Mouse (Mus musculus): Measurements from ENCODE around the gene Copa. TPM values are rescaled to one million over a fixed set of nuclear protein-coding genes. Genes with fewer than 3 reads are reported as not detected.

Gene Copa
- polyA plus RNA-seq, 1 experiment from 2014 or later, result 281 TPM

DNA sequence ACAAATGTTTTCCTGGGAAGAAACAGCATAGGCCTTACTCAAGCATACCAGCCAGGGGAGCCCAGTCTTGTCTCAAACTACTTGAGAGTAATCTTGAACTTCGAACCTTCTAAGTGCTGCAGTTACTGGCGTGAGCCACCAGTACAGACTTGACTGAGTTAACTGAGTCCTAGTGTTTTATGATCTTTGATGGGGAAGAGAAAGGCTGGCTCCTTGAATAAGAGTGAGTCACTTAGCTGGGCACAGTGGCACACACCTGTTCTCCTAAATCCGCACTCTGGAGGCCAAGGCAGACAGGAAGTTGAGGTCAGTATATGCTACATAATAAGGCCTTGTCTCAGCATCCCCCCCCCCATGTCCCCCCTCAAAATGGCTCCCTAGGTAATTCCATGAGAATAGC lies 72.2 kb downstream of the Copa start:
- Histone ChIP-seq H3K4me3 (no peak overlapping the region), H3K9me3 (no peaks in the 10 kb centered on the region), H3K36me3 (peaks cover 74% of the 10 kb centered on the region), H3K4me2 (replicated peaks) (no peak overlapping the region), H3K9ac (no peak overlapping the region), H3K27ac (no peak overlapping the region), H3K27me3 (no peaks in the 10 kb centered on the region), H3K4me1 (peaks cover 22% of the 10 kb centered on the region)
- WGBS, result 72% methylated on average over 3 of the region's 3 CpGs
- no peak for ATAC-seq (ENCODE audit: low FRiP score, low read depth)

DNA sequence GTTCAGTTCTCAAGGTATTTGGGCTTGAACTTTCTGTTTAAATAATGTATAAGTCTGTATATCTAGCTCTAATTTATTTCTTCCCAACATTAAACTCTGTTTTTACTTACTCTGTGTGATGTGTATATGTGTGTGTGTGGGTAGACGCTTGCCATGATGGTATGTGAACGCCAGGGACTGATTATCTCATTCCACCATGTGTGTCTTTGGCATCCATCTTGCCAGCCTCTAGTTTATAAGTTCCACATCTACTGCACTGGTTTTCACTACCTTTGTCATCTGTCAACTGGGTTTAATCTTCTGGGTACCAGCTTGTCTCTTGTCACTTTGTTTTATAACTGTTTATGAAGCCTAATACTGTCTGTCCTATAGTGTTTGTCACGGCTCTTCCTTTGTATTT lies 73.2 kb downstream of the Copa start:
- WGBS, result 91% methylated on average over 3 of the region's 3 CpGs
- peaks cover 68% of the 10 kb centered on the region for H3K36me3 ChIP-seq
- no peak overlapping the region for H3K4me3 ChIP-seq

GRCm38 (mm10) chr1:172159970-172160369 lies 77.6 kb downstream of the Copa start:
- H3K4me3 ChIP-seq, result no peak overlapping the region
- H3K27ac ChIP-seq, result no peak overlapping the region
- peaks cover 32% of the 10 kb centered on the region for H3K36me3 ChIP-seq
- no peaks in the 10 kb centered on the region for H3K27me3 ChIP-seq
- H3K4me2 ChIP-seq (replicated peaks), result no peak overlapping the region
- no peak overlapping the region for H3K9ac ChIP-seq
- H3K4me1 ChIP-seq, result no peaks in the 10 kb centered on the region
- no peaks in the 10 kb centered on the region for H3K9me3 ChIP-seq
- ATAC-seq (ENCODE audit: low FRiP score, low read depth), result no peak
- WGBS, result 86% methylated on average over 4 of the region's 4 CpGs

More for the DNA sequence above, 73.2 kb downstream of the Copa start:
- Histone ChIP-seq H3K4me1 (peaks cover 14% of the 10 kb centered on the region), H3K27ac (no peak overlapping the region), H3K4me2 (replicated peaks) (no peak overlapping the region), H3K9ac (no peak overlapping the region), H3K9me3 (no peaks in the 10 kb centered on the region), H3K27me3 (no peaks in the 10 kb centered on the region)
- no peak for ATAC-seq (ENCODE audit: low FRiP score, low read depth)

- Histone ChIP-seq H3K27ac (no peak overlapping the region), H3K36me3 (peaks cover 32% of the 10 kb centered on the region), H3K9ac (no peak overlapping the region), H3K27me3 (no peaks in the 10 kb centered on the region), H3K9me3 (no peaks in the 10 kb centered on the region), H3K4me1 (no peaks in the 10 kb centered on the region), H3K4me3 (no peak overlapping the region), H3K4me2 (replicated peaks) (no peak overlapping the region)
- ATAC-seq (ENCODE audit: low FRiP score, low read depth), result no peak
Observed at GRCm38 (mm10) chr1:172160508-172160907, 78.2 kb downstream of the Copa start.

DNA sequence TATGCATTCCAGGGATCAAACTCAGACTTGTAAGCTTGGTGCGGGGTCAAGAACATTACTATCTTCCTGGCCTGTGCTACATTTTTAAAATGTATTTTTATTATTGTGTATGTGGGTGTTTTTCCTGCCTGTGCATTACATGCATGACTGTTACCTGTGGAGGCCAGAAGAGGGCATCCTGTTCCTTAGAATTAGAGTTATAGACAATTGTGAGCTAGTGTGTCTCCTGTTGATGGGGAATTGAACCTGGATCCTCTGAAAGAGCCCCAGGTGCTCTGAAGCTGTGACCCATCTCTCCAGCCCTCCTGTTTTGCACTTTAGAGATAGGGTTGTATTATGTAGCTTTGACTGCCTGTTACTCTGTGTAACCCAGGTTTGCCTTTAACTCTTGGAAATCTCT lies 79.7 kb downstream of the Copa start:
- ATAC-seq (ENCODE audit: low FRiP score, low read depth), result no peak
- 91% methylated on average over 1 of the region's 1 CpGs for WGBS
- no peak overlapping the region for H3K4me2 ChIP-seq (replicated peaks)

GRCm38 (mm10) chr1:172162959-172163358 lies 80.6 kb downstream of the Copa start:
- 81% methylated on average over 6 of the region's 6 CpGs for WGBS
- Histone ChIP-seq H3K9me3 (no peaks in the 10 kb centered on the region), H3K4me2 (replicated peaks) (no peak overlapping the region), H3K4me3 (no peak overlapping the region), H3K9ac (no peak overlapping the region), H3K27ac (no peak overlapping the region), H3K4me1 (no peaks in the 10 kb centered on the region), H3K36me3 (peaks cover 43% of the 10 kb centered on the region), H3K27me3 (no peaks in the 10 kb centered on the region)
- no peak for ATAC-seq (ENCODE audit: low FRiP score, low read depth)

More for the DNA sequence above, 79.7 kb downstream of the Copa start:
- Histone ChIP-seq H3K27ac (no peak overlapping the region), H3K4me3 (no peak overlapping the region), H3K9me3 (no peaks in the 10 kb centered on the region), H3K4me1 (no peaks in the 10 kb centered on the region), H3K27me3 (no peaks in the 10 kb centered on the region), H3K9ac (no peak overlapping the region), H3K36me3 (peaks cover 33% of the 10 kb centered on the region)

GRCm38 (mm10) chr1:172167911-172168310 lies 85.6 kb downstream of the Copa start:
- Histone ChIP-seq H3K9ac (no peak overlapping the region), H3K27me3 (no peaks in the 10 kb centered on the region), H3K27ac (no peak overlapping the region), H3K9me3 (no peaks in the 10 kb centered on the region), H3K36me3 (peaks cover 77% of the 10 kb centered on the region), H3K4me2 (replicated peaks) (no peak overlapping the region), H3K4me1 (no peaks in the 10 kb centered on the region), H3K4me3 (no peak overlapping the region)
- no peak for ATAC-seq (ENCODE audit: low FRiP score, low read depth)
- 92% methylated on average over 5 of the region's 5 CpGs for WGBS

DNA sequence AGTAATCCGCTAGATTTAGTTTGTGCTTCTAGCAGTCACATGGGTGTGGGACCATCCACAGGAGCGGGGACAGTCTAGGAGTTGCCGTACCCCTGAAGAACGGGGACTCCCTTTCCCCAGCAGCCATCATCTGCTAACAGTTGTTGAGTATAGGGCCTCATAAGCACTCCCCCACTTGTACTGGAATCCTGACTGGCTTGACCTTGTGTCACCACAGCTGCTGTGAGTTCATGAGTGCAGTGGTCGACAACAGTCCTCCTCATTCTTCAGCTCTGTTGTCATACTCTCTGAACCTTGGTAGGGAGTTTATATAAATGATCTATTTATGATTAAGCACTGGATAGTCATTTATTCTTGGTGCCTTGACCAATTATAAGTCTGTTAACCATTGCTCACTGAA lies 87.5 kb downstream of the Copa start:
- no peaks in the 10 kb centered on the region for H3K4me1 ChIP-seq
- WGBS, result 97% methylated on average over 5 of the region's 5 CpGs
- no peaks in the 10 kb centered on the region for H3K27me3 ChIP-seq
- peaks cover 95% of the 10 kb centered on the region for H3K36me3 ChIP-seq
- no peaks in the 10 kb centered on the region for H3K9me3 ChIP-seq
- H3K9ac ChIP-seq, result no peak overlapping the region
- H3K27ac ChIP-seq, result no peak overlapping the region
- H3K4me2 ChIP-seq (replicated peaks), result no peak overlapping the region
- no peak overlapping the region for H3K4me3 ChIP-seq
- ATAC-seq (ENCODE audit: low FRiP score, low read depth), result no peak; the same call in 1 of the 2 replicates

Other genes starting within 250 kb of the Copa start
- gene Cd84, start 242.8 kb upstream of the Copa start, polyA plus RNA-seq (2015; fragmentation: Nextera tagmentation; extraction: Ambion mirVana), result 1.3 and 1.4 TPM in 2 replicates
- gene Gm10521, start 186.9 kb upstream of the Copa start, polyA plus RNA-seq (2015; fragmentation: Nextera tagmentation; extraction: Ambion mirVana), result not detected in 2 replicates
- 0.31 TPM in 1 of 2 replicates, not detected in the other for gene Slamf6, start 165.0 kb upstream of the Copa start, polyA plus RNA-seq (2015; fragmentation: Nextera tagmentation; extraction: Ambion mirVana)
- gene Vangl2, start 54.1 kb upstream of the Copa start, polyA plus RNA-seq (2015; fragmentation: Nextera tagmentation; extraction: Ambion mirVana), result 20.7 and 20.8 TPM in 2 replicates
- not detected in 2 replicates for gene Nhlh1, start 25.0 kb upstream of the Copa start, polyA plus RNA-seq (2015; fragmentation: Nextera tagmentation; extraction: Ambion mirVana)
- 102 and 107 TPM in 2 replicates for gene Ncstn, start 266 bp downstream of the Copa start, polyA plus RNA-seq (2015; fragmentation: Nextera tagmentation; extraction: Ambion mirVana)
- gene Pex19, start 44.2 kb downstream of the Copa start, polyA plus RNA-seq (2015; fragmentation: Nextera tagmentation; extraction: Ambion mirVana), result 165 and 167 TPM in 2 replicates
- gene Dcaf8, start 65.6 kb downstream of the Copa start, polyA plus RNA-seq (2015; fragmentation: Nextera tagmentation; extraction: Ambion mirVana), result 173 and 176 TPM in 2 replicates
- 108 and 113 TPM in 2 replicates for gene Pea15a, start 124.3 kb downstream of the Copa start, polyA plus RNA-seq (2015; fragmentation: Nextera tagmentation; extraction: Ambion mirVana)
- gene Casq1, start 137.3 kb downstream of the Copa start, polyA plus RNA-seq (2015; fragmentation: Nextera tagmentation; extraction: Ambion mirVana), result 6.5 and 8.1 TPM in 2 replicates
- not detected in 2 replicates for gene Atp1a4, start 175.9 kb downstream of the Copa start, polyA plus RNA-seq (2015; fragmentation: Nextera tagmentation; extraction: Ambion mirVana)
- 42.2 and 46.7 TPM in 2 replicates for gene Igsf8, start 179.1 kb downstream of the Copa start, polyA plus RNA-seq (2015; fragmentation: Nextera tagmentation; extraction: Ambion mirVana)
- gene Atp1a2, start 215.5 kb downstream of the Copa start, polyA plus RNA-seq (2015; fragmentation: Nextera tagmentation; extraction: Ambion mirVana), result 5.3 and 5.6 TPM in 2 replicates
- gene Kcnj9, start 246.8 kb downstream of the Copa start, polyA plus RNA-seq (2015; fragmentation: Nextera tagmentation; extraction: Ambion mirVana), result 0.06 TPM in 1 of 2 replicates, not detected in the other

Measured in limb, embryonic 13.5 days (tissue).